15 mouse cellular contexts compared by ENCODE assay signal in the genomic region with DNA sequence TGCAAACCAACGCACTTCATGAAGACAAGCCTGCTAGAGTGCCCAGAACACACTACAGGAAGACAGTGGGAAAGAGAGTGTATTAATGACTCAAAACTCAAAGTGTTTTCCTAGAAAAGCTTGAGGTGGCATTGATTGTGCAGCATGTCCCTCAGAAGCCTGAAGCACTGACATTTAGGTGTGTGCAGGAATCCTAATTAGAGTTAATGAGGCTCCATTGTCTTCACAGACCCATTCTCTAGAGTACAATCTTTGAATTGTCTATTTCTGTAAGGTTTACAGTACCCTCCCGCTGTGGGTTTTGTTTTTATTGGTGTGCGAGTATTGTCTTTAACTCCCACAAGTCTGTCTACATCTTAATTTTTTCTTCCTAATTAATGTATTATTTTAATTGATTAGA.
"Had no signal": no experiment of that assay in that cellular context is flagged by ENCODE, and none has a peak within 500 bp of the region (broad histone marks: within the 10 kb centered on the region; RNA-seq: fewer than 3 reads in every experiment).

No protein-coding gene starts in this region.

- H3K36me3 ChIP-seq: neural tube, embryonic 12.5 days; neural tube, embryonic 13.5 days; neural tube, embryonic 15.5 days; stomach, embryonic 15.5 days had no signal

- DNase-seq: right cerebral cortex, adult 18-20 months; right cerebral cortex, postnatal 14 days; right cerebral cortex, postnatal 25 days; right cerebral cortex, postnatal 4 days; spleen, adult 18-20 months; thymus, adult 18-20 months; thymus, postnatal 14 days; thymus, postnatal 25 days; thymus, postnatal 36 days; thymus, postnatal 4 days had no signal

- H3K4me1 ChIP-seq: neural tube, embryonic 12.5 days; neural tube, embryonic 13.5 days; neural tube, embryonic 15.5 days; stomach, embryonic 15.5 days had no signal

- H3K27ac ChIP-seq: neural tube, embryonic 12.5 days; neural tube, embryonic 13.5 days; neural tube, embryonic 15.5 days; stomach, embryonic 15.5 days; stomach, postnatal 0 days had no signal

- H3K27me3 ChIP-seq: neural tube, embryonic 12.5 days; neural tube, embryonic 13.5 days; neural tube, embryonic 15.5 days; stomach, embryonic 15.5 days had no signal

- H3K4me3 ChIP-seq: neural tube, embryonic 12.5 days; neural tube, embryonic 13.5 days; neural tube, embryonic 15.5 days; stomach, embryonic 15.5 days had no signal
